Mouse (Mus musculus): ENCODE results near the gene Lbh. TPM values are rescaled to one million over a fixed set of nuclear protein-coding genes. Genes with fewer than 3 reads are reported as not detected.

The Lbh gene
- polyA plus RNA-seq, 1 experiment from 2014 or later = 8.6 TPM

- Histone ChIP-seq H3K27me3 (ENCODE audit: control insufficient read depth, insufficient read depth, low read length) (no peaks in the 10 kb centered on the region), H3K4me3 (ENCODE audit: low read depth, low read length) (no peak overlapping the region), H3K9ac (ENCODE audit: low read depth, low read length) (no peak overlapping the region), H3K36me3 (ENCODE audit: control insufficient read depth, insufficient read depth, low read length) (peaks cover 12% of the 10 kb centered on the region), H3K9me3 (ENCODE audit: control insufficient read depth, low read length) (no peaks in the 10 kb centered on the region), H3K27ac (ENCODE audit: low read depth, low read length) (no peak overlapping the region), H3K4me2 (replicated peaks; ENCODE audit: low read depth, low read length) (no peak overlapping the region), H3K4me1 (replicated peaks; ENCODE audit: control insufficient read depth, insufficient read depth, low read length) (no peaks in the 10 kb centered on the region)
- DNase-seq (ENCODE audit: low spot score) (no peak), ATAC-seq (ENCODE audit: low FRiP score) (no peak)
- WGBS = 91% methylated on average over 11 of the region's 11 CpGs
These were observed 20.1 kb downstream of the Lbh start for GRCm38 (mm10) chr17:72938026-72938795.

GRCm38 (mm10) chr17:72938871-72939568 lies 20.9 kb downstream of the Lbh start:
- no peak overlapping the region for H3K4me2 ChIP-seq (replicated peaks; ENCODE audit: low read depth, low read length)
- ATAC-seq (ENCODE audit: low FRiP score) (no peak), DNase-seq (ENCODE audit: low spot score) (no peak)
- H3K27ac ChIP-seq (ENCODE audit: low read depth, low read length) = no peak overlapping the region
- 92% methylated on average over 15 of the region's 15 CpGs for WGBS
- H3K9ac ChIP-seq (ENCODE audit: low read depth, low read length) = no peak overlapping the region
- no peaks in the 10 kb centered on the region for H3K4me1 ChIP-seq (replicated peaks; ENCODE audit: control insufficient read depth, insufficient read depth, low read length)
- no peaks in the 10 kb centered on the region for H3K9me3 ChIP-seq (ENCODE audit: control insufficient read depth, low read length)
- peaks cover 12% of the 10 kb centered on the region for H3K36me3 ChIP-seq (ENCODE audit: control insufficient read depth, insufficient read depth, low read length)
- no peaks in the 10 kb centered on the region for H3K27me3 ChIP-seq (ENCODE audit: control insufficient read depth, insufficient read depth, low read length)
- no peak overlapping the region for H3K4me3 ChIP-seq (ENCODE audit: low read depth, low read length)

- no peak overlapping the region for H3K9ac ChIP-seq (ENCODE audit: low read depth, low read length)
- H3K4me1 ChIP-seq (replicated peaks; ENCODE audit: control insufficient read depth, insufficient read depth, low read length) = no peaks in the 10 kb centered on the region
- no peaks in the 10 kb centered on the region for H3K27me3 ChIP-seq (ENCODE audit: control insufficient read depth, insufficient read depth, low read length)
- 83% methylated on average over 6 of the region's 6 CpGs for WGBS
- no peak overlapping the region for H3K4me2 ChIP-seq (replicated peaks; ENCODE audit: low read depth, low read length)
- peaks cover 12% of the 10 kb centered on the region for H3K36me3 ChIP-seq (ENCODE audit: control insufficient read depth, insufficient read depth, low read length)
- DNase-seq (ENCODE audit: low spot score) = no peak
- no peak overlapping the region for H3K4me3 ChIP-seq (ENCODE audit: low read depth, low read length)
- no peaks in the 10 kb centered on the region for H3K9me3 ChIP-seq (ENCODE audit: control insufficient read depth, low read length)
- H3K27ac ChIP-seq (ENCODE audit: low read depth, low read length) = no peak overlapping the region
- ATAC-seq (ENCODE audit: low FRiP score) = no peak
These were observed 21.4 kb downstream of the Lbh start for GRCm38 (mm10) chr17:72939569-72939899.

- Histone ChIP-seq H3K27ac (ENCODE audit: low read depth, low read length) (no peak overlapping the region), H3K4me3 (ENCODE audit: low read depth, low read length) (no peak overlapping the region), H3K36me3 (ENCODE audit: control insufficient read depth, insufficient read depth, low read length) (peaks cover 8% of the 10 kb centered on the region), H3K27me3 (ENCODE audit: control insufficient read depth, insufficient read depth, low read length) (no peaks in the 10 kb centered on the region), H3K9me3 (ENCODE audit: control insufficient read depth, low read length) (no peaks in the 10 kb centered on the region), H3K9ac (ENCODE audit: low read depth, low read length) (no peak overlapping the region), H3K4me2 (replicated peaks; ENCODE audit: low read depth, low read length) (no peak overlapping the region), H3K4me1 (replicated peaks; ENCODE audit: control insufficient read depth, insufficient read depth, low read length) (no peaks in the 10 kb centered on the region)
- no peak for DNase-seq (ENCODE audit: low spot score)
- ATAC-seq (ENCODE audit: low FRiP score) = no peak
- WGBS = 91% methylated on average over 5 of the region's 5 CpGs
These were observed 26.3 kb downstream of the Lbh start for GRCm38 (mm10) chr17:72944368-72944767.

GRCm38 (mm10) chr17:72947111-72947859 lies 29.2 kb downstream of the Lbh start:
- H3K9ac ChIP-seq (ENCODE audit: low read depth, low read length) = no peak overlapping the region
- ATAC-seq (ENCODE audit: low FRiP score) = no peak
- H3K27ac ChIP-seq (ENCODE audit: low read depth, low read length) = no peak overlapping the region
- no peaks in the 10 kb centered on the region for H3K27me3 ChIP-seq (ENCODE audit: control insufficient read depth, insufficient read depth, low read length)
- no peaks in the 10 kb centered on the region for H3K36me3 ChIP-seq (ENCODE audit: control insufficient read depth, insufficient read depth, low read length)
- 86% methylated on average over 6 of the region's 6 CpGs for WGBS
- no peak for DNase-seq (ENCODE audit: low spot score)
- H3K4me3 ChIP-seq (ENCODE audit: low read depth, low read length) = no peak overlapping the region
- no peaks in the 10 kb centered on the region for H3K4me1 ChIP-seq (replicated peaks; ENCODE audit: control insufficient read depth, insufficient read depth, low read length)
- no peaks in the 10 kb centered on the region for H3K9me3 ChIP-seq (ENCODE audit: control insufficient read depth, low read length)
- no peak overlapping the region for H3K4me2 ChIP-seq (replicated peaks; ENCODE audit: low read depth, low read length)

GRCm38 (mm10) chr17:72948119-72948518 lies 30.0 kb downstream of the Lbh start:
- H3K27me3 ChIP-seq (ENCODE audit: control insufficient read depth, insufficient read depth, low read length) = no peaks in the 10 kb centered on the region
- ATAC-seq (ENCODE audit: low FRiP score) (no peak), DNase-seq (ENCODE audit: low spot score) (no peak)
- 77% methylated on average over 9 of the region's 9 CpGs for WGBS
- H3K9me3 ChIP-seq (ENCODE audit: control insufficient read depth, low read length) = no peaks in the 10 kb centered on the region
- no peak overlapping the region for H3K27ac ChIP-seq (ENCODE audit: low read depth, low read length)
- no peak overlapping the region for H3K4me3 ChIP-seq (ENCODE audit: low read depth, low read length)
- no peak overlapping the region for H3K4me2 ChIP-seq (replicated peaks; ENCODE audit: low read depth, low read length)
- no peaks in the 10 kb centered on the region for H3K4me1 ChIP-seq (replicated peaks; ENCODE audit: control insufficient read depth, insufficient read depth, low read length)
- H3K9ac ChIP-seq (ENCODE audit: low read depth, low read length) = no peak overlapping the region
- H3K36me3 ChIP-seq (ENCODE audit: control insufficient read depth, insufficient read depth, low read length) = no peaks in the 10 kb centered on the region

- no peaks in the 10 kb centered on the region for H3K4me1 ChIP-seq (replicated peaks; ENCODE audit: control insufficient read depth, insufficient read depth, low read length)
- no peak for ATAC-seq (ENCODE audit: low FRiP score)
These were observed 31.2 kb downstream of the Lbh start for GRCm38 (mm10) chr17:72949247-72949701.

GRCm38 (mm10) chr17:72951331-72951730 lies 33.2 kb downstream of the Lbh start:
- H3K27ac ChIP-seq (ENCODE audit: low read depth, low read length) = no peak overlapping the region
- H3K36me3 ChIP-seq (ENCODE audit: control insufficient read depth, insufficient read depth, low read length) = no peaks in the 10 kb centered on the region
- no peak for ATAC-seq (ENCODE audit: low FRiP score)
- no peak for DNase-seq (ENCODE audit: low spot score)
- no peaks in the 10 kb centered on the region for H3K9me3 ChIP-seq (ENCODE audit: control insufficient read depth, low read length)
- no peaks in the 10 kb centered on the region for H3K4me1 ChIP-seq (replicated peaks; ENCODE audit: control insufficient read depth, insufficient read depth, low read length)
- no peak overlapping the region for H3K9ac ChIP-seq (ENCODE audit: low read depth, low read length)
- WGBS = 82% methylated on average over 6 of the region's 6 CpGs
- no peaks in the 10 kb centered on the region for H3K27me3 ChIP-seq (ENCODE audit: control insufficient read depth, insufficient read depth, low read length)
- no peak overlapping the region for H3K4me2 ChIP-seq (replicated peaks; ENCODE audit: low read depth, low read length)
- no peak overlapping the region for H3K4me3 ChIP-seq (ENCODE audit: low read depth, low read length)

More at GRCm38 (mm10) chr17:72949247-72949701, 31.2 kb downstream of the Lbh start:
- Histone ChIP-seq H3K4me3 (ENCODE audit: low read depth, low read length) (no peak overlapping the region), H3K9ac (ENCODE audit: low read depth, low read length) (no peak overlapping the region), H3K36me3 (ENCODE audit: control insufficient read depth, insufficient read depth, low read length) (no peaks in the 10 kb centered on the region), H3K27ac (ENCODE audit: low read depth, low read length) (no peak overlapping the region), H3K4me2 (replicated peaks; ENCODE audit: low read depth, low read length) (no peak overlapping the region), H3K9me3 (ENCODE audit: control insufficient read depth, low read length) (no peaks in the 10 kb centered on the region), H3K27me3 (ENCODE audit: control insufficient read depth, insufficient read depth, low read length) (no peaks in the 10 kb centered on the region)
- no peak for DNase-seq (ENCODE audit: low spot score)
- WGBS = 87% methylated on average over 7 of the region's 7 CpGs

Measured in hindbrain, embryonic 11.5 days (tissue).